Mouse (Mus musculus): ENCODE data around the gene Rxfp4. TPM values are rescaled to one million over a fixed set of nuclear protein-coding genes. Genes with fewer than 3 reads are reported as not detected.

The Rxfp4 gene
- polyA plus RNA-seq, 1 experiment from 2014 or later: not detected

DNA sequence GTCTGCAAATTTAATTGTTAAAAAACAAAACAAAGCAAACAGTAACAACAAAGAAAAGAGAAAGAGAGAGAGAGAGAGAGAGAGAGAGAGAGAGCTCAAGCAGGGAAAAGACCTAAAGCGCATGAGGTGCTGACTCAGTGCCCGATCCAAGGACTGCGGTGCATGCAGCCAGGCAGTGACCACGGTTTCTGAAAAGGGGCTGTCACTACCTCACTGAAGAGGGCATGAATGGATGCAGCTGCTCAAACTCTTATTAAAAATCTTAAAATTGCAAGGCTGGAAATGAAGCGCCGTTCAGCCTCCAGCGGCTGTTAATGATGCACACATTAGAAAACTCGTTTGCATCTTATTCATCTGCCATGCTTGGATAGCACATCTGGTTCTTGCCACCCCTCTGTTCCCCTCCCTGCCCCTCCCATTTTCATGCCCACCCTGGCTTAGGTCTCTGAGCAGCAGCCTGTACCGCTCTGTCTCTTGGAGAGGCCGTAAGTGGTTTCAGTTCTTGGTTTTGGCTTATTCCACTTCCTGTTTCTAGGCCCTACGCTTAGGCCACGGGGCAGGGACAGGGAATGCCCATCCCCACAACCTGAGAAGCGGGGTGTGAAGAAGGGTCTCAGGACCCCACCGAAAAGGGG lies 5.0 kb downstream of the Rxfp4 start:
- 92% methylated on average over 14 of the region's 14 CpGs for WGBS
- Histone ChIP-seq H3K9me3 (ENCODE audit: control insufficient read depth, low read length) (no peaks in the 10 kb centered on the region), H3K27me3 (ENCODE audit: control insufficient read depth, insufficient read depth, low read length) (no peaks in the 10 kb centered on the region), H3K4me2 (ENCODE audit: low read depth) (no peak overlapping the region), H3K4me3 (ENCODE audit: low read depth, low read length) (no peak overlapping the region), H3K36me3 (ENCODE audit: control insufficient read depth, insufficient read depth, low read length) (peaks cover 29% of the 10 kb centered on the region), H3K4me1 (ENCODE audit: control insufficient read depth, insufficient read depth, low read length) (no peaks in the 10 kb centered on the region), H3K9ac (ENCODE audit: low read length) (no peak overlapping the region), H3K27ac (ENCODE audit: low read depth, low read length) (no peak overlapping the region)
- DNase-seq (ENCODE audit: low spot score) (no peak), ATAC-seq (ENCODE audit: insufficient read depth, low FRiP score, low TSS enrichment) (no peak)

DNA sequence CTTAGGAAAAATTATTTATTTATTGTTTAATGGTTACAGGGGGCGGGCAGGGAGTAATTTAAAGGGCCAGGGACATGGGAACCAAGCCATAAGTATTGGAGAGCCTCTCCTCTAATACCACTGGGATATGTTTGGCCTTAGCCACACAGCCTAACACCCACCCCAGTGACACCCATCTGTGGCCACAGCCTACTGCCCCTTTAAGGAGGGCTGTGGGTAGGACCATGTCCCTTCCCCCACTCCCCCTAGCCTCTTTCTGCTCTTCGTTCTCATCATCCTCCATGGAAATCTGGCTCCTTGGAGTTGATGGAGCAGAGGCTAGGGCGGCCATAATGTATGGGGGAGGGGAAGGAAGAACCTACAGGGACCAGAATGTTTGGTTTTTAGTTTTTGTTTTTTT lies 5.9 kb downstream of the Rxfp4 start:
- Histone ChIP-seq H3K27me3 (ENCODE audit: control insufficient read depth, insufficient read depth, low read length) (no peaks in the 10 kb centered on the region), H3K4me3 (ENCODE audit: low read depth, low read length) (no peak overlapping the region), H3K27ac (ENCODE audit: low read depth, low read length) (no peak overlapping the region), H3K4me1 (ENCODE audit: control insufficient read depth, insufficient read depth, low read length) (no peaks in the 10 kb centered on the region), H3K4me2 (ENCODE audit: low read depth) (no peak overlapping the region), H3K9ac (ENCODE audit: low read length) (no peak overlapping the region), H3K9me3 (ENCODE audit: control insufficient read depth, low read length) (no peaks in the 10 kb centered on the region), H3K36me3 (ENCODE audit: control insufficient read depth, insufficient read depth, low read length) (peaks cover 35% of the 10 kb centered on the region)
- WGBS: 88% methylated on average over 3 of the region's 3 CpGs
- ATAC-seq (ENCODE audit: insufficient read depth, low FRiP score, low TSS enrichment) (no peak), DNase-seq (ENCODE audit: low spot score) (no peak)

DNA sequence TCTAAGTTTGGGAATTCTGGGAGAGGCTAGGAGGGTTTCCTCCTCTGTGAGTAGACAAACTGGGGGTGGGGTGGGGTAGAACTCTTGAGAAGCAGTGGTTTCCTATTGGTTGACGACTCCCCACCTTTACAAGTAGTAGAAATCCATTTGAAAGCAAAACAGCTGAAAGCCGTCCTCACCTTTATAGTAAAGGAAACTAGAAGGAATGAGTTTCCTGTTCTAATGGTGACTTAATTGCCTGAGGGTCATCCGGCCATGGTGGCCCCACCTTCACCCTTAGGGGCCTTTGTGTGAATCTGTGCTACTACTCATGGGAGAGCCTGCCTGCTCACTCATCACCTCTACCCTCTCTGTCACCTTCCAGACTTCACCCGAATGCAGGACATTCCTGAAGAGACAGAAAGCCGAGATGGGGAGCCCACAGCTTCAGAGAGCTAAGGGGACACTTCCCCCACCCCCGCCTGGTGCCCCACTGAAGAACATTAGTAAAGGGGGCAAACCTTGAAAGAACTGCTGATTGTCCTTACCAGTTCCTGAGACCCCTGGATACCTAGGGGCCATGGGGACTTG lies 6.4 kb downstream of the Rxfp4 start:
- DNase-seq (ENCODE audit: low spot score) (no peak), ATAC-seq (ENCODE audit: insufficient read depth, low FRiP score, low TSS enrichment) (no peak)
- no peak overlapping the region for H3K9ac ChIP-seq (ENCODE audit: low read length)
- H3K27ac ChIP-seq (ENCODE audit: low read depth, low read length): no peak overlapping the region
- H3K9me3 ChIP-seq (ENCODE audit: control insufficient read depth, low read length): no peaks in the 10 kb centered on the region
- H3K4me1 ChIP-seq (ENCODE audit: control insufficient read depth, insufficient read depth, low read length): no peaks in the 10 kb centered on the region
- H3K36me3 ChIP-seq (ENCODE audit: control insufficient read depth, insufficient read depth, low read length): peaks cover 36% of the 10 kb centered on the region
- H3K4me2 ChIP-seq (ENCODE audit: low read depth): no peak overlapping the region
- 63% methylated on average over 6 of the region's 6 CpGs for WGBS
- no peaks in the 10 kb centered on the region for H3K27me3 ChIP-seq (ENCODE audit: control insufficient read depth, insufficient read depth, low read length)
- no peak overlapping the region for H3K4me3 ChIP-seq (ENCODE audit: low read depth, low read length)

DNA sequence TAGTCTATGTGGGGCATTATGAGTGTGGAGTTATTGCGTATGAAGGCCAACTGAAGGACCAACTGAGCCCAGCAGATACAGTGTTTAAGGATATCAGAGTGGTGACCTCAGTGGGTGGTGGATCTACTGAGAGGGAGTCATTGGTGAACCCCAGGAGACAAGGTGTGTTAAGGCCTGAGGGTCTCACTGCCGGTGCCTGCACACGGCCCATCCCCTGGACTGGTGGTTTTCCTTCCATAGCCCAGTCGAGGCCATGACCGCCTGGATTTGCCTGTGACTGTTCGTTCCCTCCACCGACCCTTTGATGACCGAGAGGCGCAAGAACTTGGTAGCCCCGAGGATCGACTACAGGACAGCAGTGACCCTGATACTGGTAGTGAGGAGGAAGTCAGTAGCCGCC lies 7.0 kb downstream of the Rxfp4 start:
- no peak overlapping the region for H3K9ac ChIP-seq (ENCODE audit: low read length)
- H3K4me2 ChIP-seq (ENCODE audit: low read depth): no peak overlapping the region
- WGBS: 91% methylated on average over 12 of the region's 12 CpGs
- no peaks in the 10 kb centered on the region for H3K4me1 ChIP-seq (ENCODE audit: control insufficient read depth, insufficient read depth, low read length)
- no peak for ATAC-seq (ENCODE audit: insufficient read depth, low FRiP score, low TSS enrichment)
- H3K36me3 ChIP-seq (ENCODE audit: control insufficient read depth, insufficient read depth, low read length): peaks cover 40% of the 10 kb centered on the region
- H3K9me3 ChIP-seq (ENCODE audit: control insufficient read depth, low read length): no peaks in the 10 kb centered on the region
- DNase-seq (ENCODE audit: low spot score): no peak
- no peak overlapping the region for H3K4me3 ChIP-seq (ENCODE audit: low read depth, low read length)
- no peaks in the 10 kb centered on the region for H3K27me3 ChIP-seq (ENCODE audit: control insufficient read depth, insufficient read depth, low read length)
- no peak overlapping the region for H3K27ac ChIP-seq (ENCODE audit: low read depth, low read length)

DNA sequence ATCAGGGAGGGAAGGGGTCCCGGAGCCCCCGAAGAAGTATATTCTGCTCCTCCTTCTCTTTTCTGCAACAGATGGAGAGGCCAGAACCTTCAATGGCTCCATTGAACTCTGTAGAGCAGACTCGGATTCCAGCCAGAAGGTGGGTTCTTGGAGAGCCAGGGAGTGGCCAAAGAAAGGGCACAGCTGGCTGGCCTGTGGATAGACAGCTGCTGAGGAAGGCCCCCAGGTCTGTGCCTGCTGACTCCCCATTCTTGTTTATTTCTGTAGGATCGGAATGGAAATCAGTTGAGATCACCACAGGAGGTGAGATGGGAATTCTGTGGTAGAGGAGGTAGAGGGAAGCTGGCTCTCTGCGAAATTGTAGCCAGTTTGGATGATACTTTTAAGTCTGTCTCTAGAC lies 9.9 kb downstream of the Rxfp4 start:
- no peaks in the 10 kb centered on the region for H3K9me3 ChIP-seq (ENCODE audit: control insufficient read depth, low read length)
- no peaks in the 10 kb centered on the region for H3K27me3 ChIP-seq (ENCODE audit: control insufficient read depth, insufficient read depth, low read length)
- DNase-seq (ENCODE audit: low spot score): no peak
- H3K4me3 ChIP-seq (ENCODE audit: low read depth, low read length): no peak overlapping the region
- no peak overlapping the region for H3K9ac ChIP-seq (ENCODE audit: low read length)
- H3K4me2 ChIP-seq (ENCODE audit: low read depth): no peak overlapping the region
- H3K4me1 ChIP-seq (ENCODE audit: control insufficient read depth, insufficient read depth, low read length): no peaks in the 10 kb centered on the region
- H3K36me3 ChIP-seq (ENCODE audit: control insufficient read depth, insufficient read depth, low read length): peaks cover 53% of the 10 kb centered on the region
- H3K27ac ChIP-seq (ENCODE audit: low read depth, low read length): no peak overlapping the region
- 89% methylated on average over 5 of the region's 5 CpGs for WGBS
- no peak for ATAC-seq (ENCODE audit: insufficient read depth, low FRiP score, low TSS enrichment)

DNA sequence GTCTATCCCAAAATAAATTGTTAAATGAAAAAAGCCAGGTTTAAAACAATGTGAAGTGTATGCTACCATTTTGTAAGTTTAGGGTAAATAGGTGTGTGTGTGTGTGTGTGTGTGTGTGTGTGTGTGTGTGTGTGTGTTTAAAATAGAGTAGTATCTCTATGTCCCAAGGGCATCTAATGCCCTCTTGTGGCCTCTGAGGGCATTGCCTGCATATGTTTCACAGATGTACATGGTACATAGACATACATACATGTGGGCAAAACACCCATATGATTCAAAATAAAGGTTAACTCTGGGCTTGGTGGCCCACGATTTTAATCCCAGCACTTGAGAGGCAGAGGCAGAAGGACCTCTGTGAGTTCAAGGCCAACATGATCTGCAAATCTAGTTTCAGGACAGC lies 12.3 kb downstream of the Rxfp4 start:
- no peak for ATAC-seq (ENCODE audit: insufficient read depth, low FRiP score, low TSS enrichment)
- DNase-seq (ENCODE audit: low spot score): peak; percentile 60
- Histone ChIP-seq H3K27ac (ENCODE audit: low read depth, low read length) (no peak overlapping the region), H3K4me3 (ENCODE audit: low read depth, low read length) (no peak overlapping the region), H3K27me3 (ENCODE audit: control insufficient read depth, insufficient read depth, low read length) (no peaks in the 10 kb centered on the region), H3K36me3 (ENCODE audit: control insufficient read depth, insufficient read depth, low read length) (peaks cover 59% of the 10 kb centered on the region), H3K4me2 (ENCODE audit: low read depth) (no peak overlapping the region), H3K9ac (ENCODE audit: low read length) (no peak overlapping the region), H3K4me1 (ENCODE audit: control insufficient read depth, insufficient read depth, low read length) (no peaks in the 10 kb centered on the region), H3K9me3 (ENCODE audit: control insufficient read depth, low read length) (no peaks in the 10 kb centered on the region)
- WGBS: 89% methylated on average over 1 of the region's 1 CpGs

DNA sequence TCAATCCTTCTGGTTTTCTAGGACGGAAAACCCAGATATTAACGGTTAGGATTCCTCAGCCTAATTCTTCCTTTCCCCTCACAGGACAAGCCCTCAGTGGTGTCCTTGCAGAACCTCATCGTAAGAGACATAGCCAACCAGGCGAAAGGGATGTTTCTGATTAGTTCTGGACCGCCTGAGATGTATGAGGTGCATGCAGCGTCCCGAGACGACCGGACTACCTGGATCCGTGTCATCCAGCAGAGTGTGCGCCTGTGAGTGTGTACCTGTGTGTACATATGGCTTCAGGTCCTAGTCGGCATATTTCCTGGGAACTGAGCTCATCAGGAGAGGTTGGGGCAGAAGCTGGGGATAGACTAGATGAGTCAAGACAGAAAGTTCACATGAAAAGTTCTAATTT lies 13.7 kb downstream of the Rxfp4 start:
- Histone ChIP-seq H3K36me3 (ENCODE audit: control insufficient read depth, insufficient read depth, low read length) (peaks cover 69% of the 10 kb centered on the region), H3K4me1 (ENCODE audit: control insufficient read depth, insufficient read depth, low read length) (no peaks in the 10 kb centered on the region), H3K9me3 (ENCODE audit: control insufficient read depth, low read length) (no peaks in the 10 kb centered on the region), H3K4me3 (ENCODE audit: low read depth, low read length) (no peak overlapping the region), H3K27me3 (ENCODE audit: control insufficient read depth, insufficient read depth, low read length) (no peaks in the 10 kb centered on the region), H3K9ac (ENCODE audit: low read length) (no peak overlapping the region), H3K27ac (ENCODE audit: low read depth, low read length) (no peak overlapping the region), H3K4me2 (ENCODE audit: low read depth) (no peak overlapping the region)
- 93% methylated on average over 12 of the region's 12 CpGs for WGBS
- DNase-seq (ENCODE audit: low spot score) (no peak), ATAC-seq (ENCODE audit: insufficient read depth, low FRiP score, low TSS enrichment) (no peak)

DNA sequence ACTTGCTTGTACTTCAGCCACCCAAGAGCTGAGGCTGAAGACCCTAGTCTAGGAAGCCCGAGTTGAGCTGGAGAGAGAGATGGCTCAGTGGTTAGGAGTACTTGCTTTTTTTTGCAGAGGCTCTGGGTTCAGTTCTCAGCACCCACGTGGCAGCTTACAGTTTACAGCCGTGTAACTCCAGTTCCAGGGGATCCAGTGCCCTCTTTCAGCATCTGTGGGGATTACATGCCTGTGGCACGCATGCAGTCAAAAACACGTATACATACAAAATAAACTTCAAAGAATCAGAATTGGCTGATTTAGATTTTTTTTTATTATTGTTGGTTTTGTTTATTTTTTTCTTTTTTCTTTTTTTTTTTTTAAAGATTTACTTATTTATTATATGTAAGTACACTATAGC lies 15.8 kb downstream of the Rxfp4 start:
- H3K27me3 ChIP-seq (ENCODE audit: control insufficient read depth, insufficient read depth, low read length): no peaks in the 10 kb centered on the region
- no peak overlapping the region for H3K4me3 ChIP-seq (ENCODE audit: low read depth, low read length)
- WGBS: 96% methylated on average over 5 of the region's 5 CpGs
- no peak overlapping the region for H3K9ac ChIP-seq (ENCODE audit: low read length)
- no peak for ATAC-seq (ENCODE audit: insufficient read depth, low FRiP score, low TSS enrichment)
- H3K27ac ChIP-seq (ENCODE audit: low read depth, low read length): no peak overlapping the region
- no peaks in the 10 kb centered on the region for H3K4me1 ChIP-seq (ENCODE audit: control insufficient read depth, insufficient read depth, low read length)
- H3K9me3 ChIP-seq (ENCODE audit: control insufficient read depth, low read length): no peaks in the 10 kb centered on the region
- no peak for DNase-seq (ENCODE audit: low spot score)
- H3K4me2 ChIP-seq (ENCODE audit: low read depth): no peak overlapping the region
- peaks cover 63% of the 10 kb centered on the region for H3K36me3 ChIP-seq (ENCODE audit: control insufficient read depth, insufficient read depth, low read length)

DNA sequence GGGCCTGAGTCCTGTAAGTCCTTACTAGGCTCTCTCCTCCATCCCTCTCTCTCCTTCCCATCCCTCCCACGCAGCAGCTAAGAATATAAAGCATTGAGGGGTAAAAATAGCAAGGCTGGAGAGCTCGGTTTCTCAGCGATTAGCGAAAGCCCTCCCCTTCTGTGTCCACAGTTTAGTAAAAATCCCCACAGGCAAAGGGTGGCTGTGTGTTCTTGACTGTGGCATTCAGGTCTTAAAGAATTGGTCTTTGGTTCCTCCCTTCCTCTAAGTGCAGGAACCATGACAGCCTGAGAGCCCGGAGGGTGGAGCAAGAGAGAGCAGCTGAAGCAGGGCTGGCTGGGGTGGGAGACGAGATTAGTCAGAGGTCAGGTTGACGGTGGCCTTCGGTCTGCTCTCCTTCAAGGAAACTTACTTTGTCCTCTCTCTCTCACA lies 16.4 kb downstream of the Rxfp4 start:
- no peak overlapping the region for H3K9ac ChIP-seq (ENCODE audit: low read length)

More for the DNA sequence above, 16.4 kb downstream of the Rxfp4 start:
- H3K4me2 ChIP-seq (ENCODE audit: low read depth): no peak overlapping the region
- no peaks in the 10 kb centered on the region for H3K27me3 ChIP-seq (ENCODE audit: control insufficient read depth, insufficient read depth, low read length)
- no peak overlapping the region for H3K27ac ChIP-seq (ENCODE audit: low read depth, low read length)
- DNase-seq (ENCODE audit: low spot score): no peak
- H3K9me3 ChIP-seq (ENCODE audit: control insufficient read depth, low read length): no peaks in the 10 kb centered on the region
- peaks cover 63% of the 10 kb centered on the region for H3K36me3 ChIP-seq (ENCODE audit: control insufficient read depth, insufficient read depth, low read length)
- WGBS: 95% methylated on average over 8 of the region's 8 CpGs
- no peak for ATAC-seq (ENCODE audit: insufficient read depth, low FRiP score, low TSS enrichment)
- no peaks in the 10 kb centered on the region for H3K4me1 ChIP-seq (ENCODE audit: control insufficient read depth, insufficient read depth, low read length)
- no peak overlapping the region for H3K4me3 ChIP-seq (ENCODE audit: low read depth, low read length)
